Mouse (Mus musculus): ENCODE measurements around the gene Obsl1. TPM values are rescaled to one million over a fixed set of nuclear protein-coding genes. Genes with fewer than 3 reads are reported as not detected.
A peak's percentile ranks its signal among the peaks of the same experiment; 100 is the strongest.

Obsl1 gene
- polyA plus RNA-seq, 1 experiment from 2014 or later: 38.7 TPM

DNA sequence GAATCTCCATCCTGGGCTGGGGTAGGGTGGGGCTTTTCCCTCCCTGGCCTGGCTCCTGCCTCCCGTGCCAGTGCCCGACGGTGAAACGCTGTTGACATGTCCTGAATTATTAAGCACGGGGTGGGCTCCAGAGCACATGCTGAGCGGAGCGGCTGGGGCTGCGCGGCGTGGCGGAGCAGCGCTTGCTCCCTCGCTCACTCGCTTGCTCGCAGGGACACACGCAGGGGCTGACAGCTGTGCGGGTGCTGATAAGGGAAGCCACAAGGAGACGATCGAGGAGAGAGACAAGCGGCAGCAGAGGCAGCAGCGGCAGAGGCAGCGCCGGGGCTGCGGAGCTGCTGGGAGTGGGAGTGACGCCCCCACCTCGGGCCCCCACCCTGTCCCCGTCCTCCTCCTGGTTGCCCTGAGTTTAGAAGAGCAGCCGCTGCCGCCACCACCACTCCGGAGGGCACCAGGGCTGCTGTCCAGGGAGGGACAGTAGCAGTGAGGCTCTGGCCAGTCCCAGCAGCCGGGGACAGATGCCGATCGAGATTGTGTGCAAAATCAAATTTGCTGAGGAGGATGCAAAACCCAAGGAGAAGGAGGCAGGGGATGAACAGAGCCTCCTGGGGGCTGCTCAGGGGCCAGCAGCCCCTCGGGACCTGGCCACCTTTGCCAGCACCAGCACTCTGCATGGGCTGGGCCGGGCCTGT, 55.8 kb downstream of the Obsl1 start, which contains the start of gene Asic4:
Gene Asic4 (plus strand): TSS at position 123 of the 692 bp plus-strand sequence.
- peak within 1 kb of the TSS; percentile 54 for H3K9ac ChIP-seq (ENCODE audit: low read depth, low read length)
- H3K27ac ChIP-seq (ENCODE audit: low read length): no peak within 1 kb of the TSS
- WGBS: 2% methylated on average over 35 of the region's 35 CpGs
- peaks cover 44% of the 10 kb centered on the region for H3K4me1 ChIP-seq (ENCODE audit: control insufficient read depth, insufficient read depth, low read length)
- H3K27me3 ChIP-seq (replicated peaks; ENCODE audit: control insufficient read depth, insufficient read depth, low read length): peaks cover 60% of the 10 kb centered on the region
- H3K4me2 ChIP-seq (ENCODE audit: low read depth, low read length): peak within 1 kb of the TSS; percentile 47
- H3K9me3 ChIP-seq (ENCODE audit: control insufficient read depth, low read length): no peaks in the 10 kb centered on the region
- H3K4me3 ChIP-seq (ENCODE audit: low read length): peak within 1 kb of the TSS; percentile 26
- no peaks in the 10 kb centered on the region for H3K36me3 ChIP-seq (ENCODE audit: control insufficient read depth, insufficient read depth, low read length)
- no peak for ATAC-seq

DNA sequence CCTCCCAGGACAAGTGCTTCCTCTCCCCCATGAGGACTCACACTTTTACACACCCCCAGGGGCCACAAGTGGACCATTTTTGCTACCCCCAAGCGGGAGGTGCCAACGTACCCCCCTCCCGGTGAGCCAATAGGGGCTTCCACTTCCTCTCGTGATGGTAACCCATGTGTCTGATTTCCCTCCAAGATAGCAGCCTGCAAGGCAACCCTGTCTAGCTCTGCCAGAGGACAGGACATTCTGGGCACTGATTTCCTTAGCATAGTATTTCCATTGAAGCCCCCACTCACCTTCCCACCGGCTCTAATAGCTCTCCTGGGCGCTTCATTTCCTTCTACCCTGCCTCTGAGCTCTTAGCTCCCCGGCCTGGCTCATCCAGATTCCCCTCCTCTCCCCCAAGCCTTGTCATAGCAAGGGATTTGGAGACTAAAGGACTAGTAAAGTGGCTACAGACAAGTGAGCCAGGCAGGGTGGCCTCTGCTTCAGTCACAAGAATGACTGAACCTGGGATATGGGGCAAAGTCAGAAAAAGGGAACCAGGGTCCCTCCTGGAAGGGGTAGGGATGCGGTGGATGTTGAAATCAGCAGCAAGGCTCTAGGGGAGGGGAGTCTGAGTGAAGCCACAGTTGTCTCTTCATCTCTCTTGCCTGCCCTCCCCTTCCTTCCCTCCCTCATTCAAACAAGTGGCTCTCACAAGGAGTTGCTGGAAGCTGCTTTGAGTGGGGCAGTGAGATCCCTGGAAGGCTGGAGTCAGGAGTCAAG, 56.7 kb downstream of the Obsl1 start:
- Histone ChIP-seq H3K9ac (ENCODE audit: low read depth, low read length) (peak overlapping the region; percentile 54; the same call in 1 of the 2 replicates), H3K4me3 (ENCODE audit: low read length) (peak overlapping the region; percentile 26; the same call in 1 of the 2 replicates), H3K36me3 (ENCODE audit: control insufficient read depth, insufficient read depth, low read length) (no peaks in the 10 kb centered on the region), H3K9me3 (ENCODE audit: control insufficient read depth, low read length) (no peaks in the 10 kb centered on the region), H3K4me2 (ENCODE audit: low read depth, low read length) (peak overlapping the region; percentile 47; the same call in 1 of the 2 replicates), H3K27ac (ENCODE audit: low read length) (no peak overlapping the region), H3K27me3 (replicated peaks; ENCODE audit: control insufficient read depth, insufficient read depth, low read length) (peaks cover 68% of the 10 kb centered on the region), H3K4me1 (ENCODE audit: control insufficient read depth, insufficient read depth, low read length) (peaks cover 52% of the 10 kb centered on the region)
- ATAC-seq: no peak
- 13% methylated on average over 8 of the region's 8 CpGs for WGBS

DNA sequence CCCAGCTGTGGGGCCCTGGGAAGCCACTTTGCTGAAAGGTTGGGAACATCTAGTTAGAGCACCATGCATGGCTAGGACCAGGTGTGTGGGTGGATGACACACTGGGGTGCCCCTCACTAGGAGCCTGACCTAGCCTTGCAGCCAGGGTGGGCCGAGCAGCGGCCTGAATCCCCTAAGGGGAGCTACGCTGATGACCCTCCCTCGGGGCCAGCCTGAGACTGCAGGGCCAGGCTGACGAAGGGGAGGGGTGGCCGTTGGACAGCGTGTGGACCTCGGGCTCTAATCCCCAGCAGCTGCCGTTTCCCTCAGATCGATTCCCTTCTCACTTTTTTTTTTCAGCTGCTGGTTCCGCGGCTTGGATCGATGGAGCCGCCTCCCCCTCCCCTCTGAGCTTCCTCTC, 57.3 kb downstream of the Obsl1 start:
- WGBS: 3% methylated on average over 14 of the region's 14 CpGs
- Histone ChIP-seq H3K9ac (ENCODE audit: low read depth, low read length) (no peak overlapping the region), H3K36me3 (ENCODE audit: control insufficient read depth, insufficient read depth, low read length) (no peaks in the 10 kb centered on the region), H3K4me3 (ENCODE audit: low read length) (no peak overlapping the region), H3K4me2 (ENCODE audit: low read depth, low read length) (no peak overlapping the region), H3K27ac (ENCODE audit: low read length) (no peak overlapping the region), H3K27me3 (replicated peaks; ENCODE audit: control insufficient read depth, insufficient read depth, low read length) (peaks cover 71% of the 10 kb centered on the region), H3K4me1 (ENCODE audit: control insufficient read depth, insufficient read depth, low read length) (peaks cover 52% of the 10 kb centered on the region), H3K9me3 (ENCODE audit: control insufficient read depth, low read length) (no peaks in the 10 kb centered on the region)
- ATAC-seq: no peak

DNA sequence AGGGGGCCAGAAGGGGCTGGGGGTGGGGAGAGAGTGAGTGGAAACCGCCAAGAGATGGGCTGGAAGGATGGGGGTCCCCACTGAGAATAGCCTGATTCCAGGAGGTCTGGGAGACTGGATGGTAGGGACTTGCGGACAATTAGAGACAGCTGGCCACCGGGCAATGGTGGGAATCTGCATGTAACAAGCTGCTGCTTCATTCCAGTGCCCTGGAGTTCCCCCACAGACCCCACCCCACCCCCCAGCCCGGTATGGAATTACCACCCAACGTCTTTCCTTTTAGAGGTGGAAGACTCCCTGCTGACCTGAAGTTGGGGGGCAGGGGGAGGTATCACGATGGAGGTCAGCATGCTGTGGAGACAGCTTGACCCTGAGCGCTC, 58.2 kb downstream of the Obsl1 start:
- no peak overlapping the region for H3K27ac ChIP-seq (ENCODE audit: low read length)
- WGBS: 5% methylated on average over 7 of the region's 7 CpGs
- H3K9ac ChIP-seq (ENCODE audit: low read depth, low read length): peak overlapping the region; percentile 57
- H3K4me3 ChIP-seq (ENCODE audit: low read length): no peak overlapping the region
- peaks cover 52% of the 10 kb centered on the region for H3K4me1 ChIP-seq (ENCODE audit: control insufficient read depth, insufficient read depth, low read length)
- no peaks in the 10 kb centered on the region for H3K36me3 ChIP-seq (ENCODE audit: control insufficient read depth, insufficient read depth, low read length)
- ATAC-seq: no peak
- no peaks in the 10 kb centered on the region for H3K9me3 ChIP-seq (ENCODE audit: control insufficient read depth, low read length)
- peaks cover 71% of the 10 kb centered on the region for H3K27me3 ChIP-seq (replicated peaks; ENCODE audit: control insufficient read depth, insufficient read depth, low read length)
- H3K4me2 ChIP-seq (ENCODE audit: low read depth, low read length): peak overlapping the region; percentile 9; the same call in 1 of the 2 replicates

DNA sequence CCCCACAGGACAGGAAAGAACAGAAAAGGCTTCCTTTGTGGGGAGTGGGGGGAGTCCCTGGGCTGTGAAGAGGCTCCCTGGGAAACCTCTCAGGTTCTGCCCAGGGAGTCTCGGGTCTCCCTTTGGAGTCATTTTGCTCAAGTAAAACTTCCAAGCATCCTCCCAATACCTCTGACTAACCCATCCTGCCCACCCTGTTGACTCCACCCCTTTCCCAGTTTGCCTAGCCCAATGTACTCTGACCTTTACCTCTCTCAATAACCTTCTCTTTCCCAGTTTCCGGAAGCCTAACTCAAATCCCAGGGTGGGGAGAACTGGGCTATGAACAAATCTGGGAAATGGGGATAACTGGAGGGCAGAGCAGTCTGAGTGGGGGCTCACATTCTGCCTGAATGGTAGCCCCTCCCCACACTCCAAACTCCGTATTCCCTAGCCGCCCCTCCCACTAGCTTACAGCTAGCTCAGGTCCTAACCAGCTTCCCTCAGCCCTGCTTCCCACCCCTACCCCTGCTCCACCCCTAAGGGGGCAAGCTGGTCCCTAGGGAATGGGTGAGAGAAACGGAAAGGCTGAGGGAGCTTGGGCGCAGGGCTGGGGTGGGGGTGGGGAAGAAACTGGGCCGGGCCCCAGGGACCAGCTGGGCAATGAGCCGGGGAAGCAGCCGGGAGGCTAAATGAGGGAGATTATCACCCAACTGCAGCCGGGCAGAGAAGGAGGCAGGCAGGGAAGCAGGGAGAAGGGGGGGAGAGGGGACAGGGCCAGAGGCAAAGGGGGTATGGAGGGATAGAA, 58.8 kb downstream of the Obsl1 start:
- Histone ChIP-seq H3K4me3 (ENCODE audit: low read length) (peak overlapping the region; percentile 22; the same call in 1 of the 2 replicates), H3K27ac (ENCODE audit: low read length) (no peak overlapping the region), H3K27me3 (replicated peaks; ENCODE audit: control insufficient read depth, insufficient read depth, low read length) (peaks cover 67% of the 10 kb centered on the region), H3K9me3 (ENCODE audit: control insufficient read depth, low read length) (no peaks in the 10 kb centered on the region), H3K4me1 (ENCODE audit: control insufficient read depth, insufficient read depth, low read length) (peaks cover 52% of the 10 kb centered on the region), H3K4me2 (ENCODE audit: low read depth, low read length) (peak overlapping the region; percentile 37), H3K36me3 (ENCODE audit: control insufficient read depth, insufficient read depth, low read length) (no peaks in the 10 kb centered on the region), H3K9ac (ENCODE audit: low read depth, low read length) (peak overlapping the region; percentile 57)
- 6% methylated on average over 10 of the region's 10 CpGs for WGBS
- no peak for ATAC-seq

DNA sequence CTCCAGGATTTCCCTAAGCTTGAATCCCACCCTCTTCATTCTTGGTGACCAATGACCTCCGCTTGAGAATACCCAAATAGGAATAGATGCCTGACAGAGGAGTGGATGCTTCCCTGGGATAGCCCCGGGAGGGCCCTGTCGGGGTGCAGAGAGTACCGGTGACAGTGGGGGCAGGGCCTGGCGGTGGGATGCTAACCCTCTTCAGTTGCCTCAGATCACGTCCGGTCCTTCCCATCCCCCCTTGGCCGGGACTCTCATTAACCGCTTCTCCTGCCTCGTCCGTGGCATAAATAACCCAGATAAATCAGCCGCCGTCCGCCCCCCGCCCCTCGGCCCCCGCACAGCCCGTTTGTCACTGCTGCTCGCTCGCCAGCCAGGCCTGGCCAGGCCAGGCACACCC, 59.6 kb downstream of the Obsl1 start:
- H3K9ac ChIP-seq (ENCODE audit: low read depth, low read length): no peak overlapping the region; the same call in none of the 2 replicates
- peak overlapping the region; percentile 2; the same call in 1 of the 2 replicates for H3K4me3 ChIP-seq (ENCODE audit: low read length)
- H3K27ac ChIP-seq (ENCODE audit: low read length): no peak overlapping the region; the same call in 1 of the 2 replicates
- WGBS: 6% methylated on average over 20 of the region's 20 CpGs
- peaks cover 61% of the 10 kb centered on the region for H3K27me3 ChIP-seq (replicated peaks; ENCODE audit: control insufficient read depth, insufficient read depth, low read length)
- H3K4me2 ChIP-seq (ENCODE audit: low read depth, low read length): 0 out of 2 replicates have a peak overlapping the region, but pooled peaks have one; percentile 23
- H3K4me1 ChIP-seq (ENCODE audit: control insufficient read depth, insufficient read depth, low read length): peaks cover 52% of the 10 kb centered on the region
- no peaks in the 10 kb centered on the region for H3K9me3 ChIP-seq (ENCODE audit: control insufficient read depth, low read length)
- ATAC-seq: peak; percentile 20
- no peaks in the 10 kb centered on the region for H3K36me3 ChIP-seq (ENCODE audit: control insufficient read depth, insufficient read depth, low read length)

DNA sequence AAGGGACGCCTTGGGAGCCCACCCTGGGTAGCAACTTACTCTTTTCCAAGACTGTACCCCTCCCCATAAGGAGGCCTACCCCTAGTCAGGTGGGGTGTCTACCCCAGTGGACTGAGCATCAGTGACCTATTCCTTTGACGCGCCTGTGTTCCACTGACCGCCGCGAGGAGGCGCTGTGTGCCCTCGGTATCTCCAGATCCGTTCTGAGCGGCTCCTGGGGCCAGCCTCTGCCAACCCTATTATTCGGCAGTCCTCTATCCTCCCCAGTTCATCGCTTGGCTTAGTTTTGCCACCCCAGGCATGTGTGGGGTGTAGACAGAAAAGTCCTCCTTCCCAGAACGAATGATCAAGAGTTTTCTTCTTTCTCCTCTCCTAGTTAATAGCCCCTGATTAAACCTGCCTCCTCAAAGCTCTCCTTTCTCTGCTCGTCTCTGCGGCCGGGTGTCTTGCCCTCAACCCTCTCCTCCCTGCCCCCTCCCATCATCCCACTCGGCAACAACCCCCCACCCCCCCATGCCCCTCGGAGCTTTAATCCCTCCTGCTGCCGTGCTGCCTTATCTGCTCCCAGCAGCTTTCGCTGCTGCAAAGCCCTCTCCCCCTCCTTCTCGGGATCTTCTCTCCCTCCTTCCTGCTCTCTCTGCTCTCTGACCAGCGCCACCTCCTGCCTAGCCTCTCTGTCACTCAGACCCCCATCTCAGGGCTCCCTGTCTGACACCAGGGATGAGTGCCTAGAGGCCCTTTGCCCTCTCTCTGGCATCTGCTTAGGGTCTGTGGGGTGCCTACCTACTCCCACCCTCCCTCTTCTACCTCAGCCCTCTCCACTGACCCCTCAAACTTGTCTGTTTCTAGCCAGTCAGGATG, 60.3 kb downstream of the Obsl1 start:
- Histone ChIP-seq H3K9me3 (ENCODE audit: control insufficient read depth, low read length) (no peaks in the 10 kb centered on the region), H3K4me1 (ENCODE audit: control insufficient read depth, insufficient read depth, low read length) (peaks cover 52% of the 10 kb centered on the region), H3K27me3 (replicated peaks; ENCODE audit: control insufficient read depth, insufficient read depth, low read length) (peaks cover 54% of the 10 kb centered on the region), H3K4me2 (ENCODE audit: low read depth, low read length) (peak overlapping the region; percentile 34), H3K9ac (ENCODE audit: low read depth, low read length) (peak overlapping the region; percentile 38), H3K4me3 (ENCODE audit: low read length) (peak overlapping the region; percentile 11; the same call in 1 of the 2 replicates), H3K27ac (ENCODE audit: low read length) (no peak overlapping the region; the same call in 1 of the 2 replicates), H3K36me3 (ENCODE audit: control insufficient read depth, insufficient read depth, low read length) (no peaks in the 10 kb centered on the region)
- WGBS: 1% methylated on average over 22 of the region's 22 CpGs
- ATAC-seq: peak; percentile 61

DNA sequence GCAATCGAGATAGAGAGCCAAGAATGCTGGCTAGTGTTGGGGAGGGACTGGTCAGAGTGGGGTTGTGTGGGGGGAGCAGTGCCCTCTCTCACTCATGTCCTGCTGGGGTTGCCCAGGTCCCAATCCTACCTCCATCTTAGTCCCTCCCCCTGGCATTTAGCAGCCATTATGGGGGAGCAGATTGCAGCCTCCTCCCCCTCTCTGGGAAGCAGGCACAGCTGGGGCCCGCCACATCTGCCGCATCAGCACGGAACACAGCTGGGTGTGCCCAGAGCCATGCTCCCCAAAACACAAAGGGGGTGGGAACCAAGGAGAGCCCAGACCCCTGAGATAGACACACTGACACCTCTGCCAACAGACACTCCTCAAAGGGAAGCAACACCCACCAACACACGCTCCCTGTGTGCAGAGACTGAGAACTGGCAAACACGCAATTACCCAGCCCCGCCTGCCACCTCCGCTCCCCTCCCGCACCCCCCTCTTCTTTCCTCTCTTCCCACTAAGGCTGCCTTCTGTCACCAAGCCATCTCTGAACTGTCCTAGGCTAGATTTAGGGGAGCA, 61.0 kb downstream of the Obsl1 start:
- peaks cover 45% of the 10 kb centered on the region for H3K4me1 ChIP-seq (ENCODE audit: control insufficient read depth, insufficient read depth, low read length)
- H3K4me3 ChIP-seq (ENCODE audit: low read length): no peak overlapping the region
- 0 out of 2 replicates have a peak, but pooled peaks cover 5% of the 10 kb centered on the region for H3K36me3 ChIP-seq (ENCODE audit: control insufficient read depth, insufficient read depth, low read length)
- H3K9me3 ChIP-seq (ENCODE audit: control insufficient read depth, low read length): no peaks in the 10 kb centered on the region
- H3K4me2 ChIP-seq (ENCODE audit: low read depth, low read length): no peak overlapping the region
- 0 out of 2 replicates have a peak, but pooled peaks have one; percentile 7 for ATAC-seq
- no peak overlapping the region for H3K9ac ChIP-seq (ENCODE audit: low read depth, low read length)
- 21% methylated on average over 9 of the region's 9 CpGs for WGBS
- H3K27ac ChIP-seq (ENCODE audit: low read length): no peak overlapping the region
- H3K27me3 ChIP-seq (replicated peaks; ENCODE audit: control insufficient read depth, insufficient read depth, low read length): peaks cover 46% of the 10 kb centered on the region
